Mouse (Mus musculus): ENCODE data around the gene Ankrd55. TPM values are rescaled to one million over a fixed set of nuclear protein-coding genes. Genes with fewer than 3 reads are reported as not detected.

Gene Ankrd55
- polyA plus RNA-seq, 1 experiment from 2014 or later: 9.2 TPM

- Histone ChIP-seq H3K27ac (peak overlapping the region; percentile 88), H3K36me3 (replicated peaks; ENCODE audit: control insufficient read depth, insufficient read depth) (no peaks in the 10 kb centered on the region), H3K27me3 (ENCODE audit: control insufficient read depth, insufficient read depth, low read length) (no peaks in the 10 kb centered on the region), H3K4me3 (replicated peaks; ENCODE audit: low read length) (no peak overlapping the region), H3K4me1 (replicated peaks; ENCODE audit: control insufficient read depth, insufficient read depth, low read length) (peaks cover 18% of the 10 kb centered on the region), H3K4me2 (replicated peaks) (peak overlapping the region; percentile 37), H3K9me3 (ENCODE audit: control insufficient read depth, low read length) (no peaks in the 10 kb centered on the region), H3K9ac (peak overlapping the region; percentile 42; the same call in 1 of the 2 replicates)
- ATAC-seq (ENCODE audit: low FRiP score) (peak; percentile 89), DNase-seq (ENCODE audit: low spot score) (peak; percentile 50)
- 32% methylated on average over 8 of the region's 8 CpGs for WGBS
Observed at GRCm38 (mm10) chr13:112330919-112331681, 42.8 kb downstream of the Ankrd55 start.

- Histone ChIP-seq H3K27ac (peak overlapping the region; percentile 88), H3K4me3 (replicated peaks; ENCODE audit: low read length) (no peak overlapping the region), H3K4me1 (replicated peaks; ENCODE audit: control insufficient read depth, insufficient read depth, low read length) (peaks cover 18% of the 10 kb centered on the region), H3K9me3 (ENCODE audit: control insufficient read depth, low read length) (no peaks in the 10 kb centered on the region), H3K4me2 (replicated peaks) (peak overlapping the region; percentile 37), H3K27me3 (ENCODE audit: control insufficient read depth, insufficient read depth, low read length) (no peaks in the 10 kb centered on the region), H3K9ac (peak overlapping the region; percentile 42; the same call in 1 of the 2 replicates), H3K36me3 (replicated peaks; ENCODE audit: control insufficient read depth, insufficient read depth) (no peaks in the 10 kb centered on the region)
- peak; percentile 62; the same call in 1 of the 2 replicates for ATAC-seq (ENCODE audit: low FRiP score)
- DNase-seq (ENCODE audit: low spot score): no peak
- WGBS: 4% methylated on average over 1 of the region's 1 CpGs
Observed at GRCm38 (mm10) chr13:112331682-112332061, 43.4 kb downstream of the Ankrd55 start.

- Histone ChIP-seq H3K36me3 (replicated peaks; ENCODE audit: control insufficient read depth, insufficient read depth) (no peaks in the 10 kb centered on the region), H3K27ac (no peak overlapping the region), H3K4me3 (replicated peaks; ENCODE audit: low read length) (no peak overlapping the region), H3K4me2 (replicated peaks) (no peak overlapping the region), H3K9me3 (ENCODE audit: control insufficient read depth, low read length) (no peaks in the 10 kb centered on the region), H3K27me3 (ENCODE audit: control insufficient read depth, insufficient read depth, low read length) (no peaks in the 10 kb centered on the region), H3K4me1 (replicated peaks; ENCODE audit: control insufficient read depth, insufficient read depth, low read length) (peaks cover 18% of the 10 kb centered on the region), H3K9ac (no peak overlapping the region)
- no peak for ATAC-seq (ENCODE audit: low FRiP score)
- DNase-seq (ENCODE audit: low spot score): no peak
- 86% methylated on average over 3 of the region's 3 CpGs for WGBS
Observed at GRCm38 (mm10) chr13:112335531-112335930, 47.3 kb downstream of the Ankrd55 start.

GRCm38 (mm10) chr13:112337146-112337545 is 48.9 kb downstream of the Ankrd55 start:
- WGBS: 94% methylated on average over 9 of the region's 9 CpGs
- H3K27ac ChIP-seq: no peak overlapping the region
- no peak overlapping the region for H3K9ac ChIP-seq
- no peaks in the 10 kb centered on the region for H3K9me3 ChIP-seq (ENCODE audit: control insufficient read depth, low read length)
- H3K4me1 ChIP-seq (replicated peaks; ENCODE audit: control insufficient read depth, insufficient read depth, low read length): peaks cover 3% of the 10 kb centered on the region; the same call in 1 of the 2 replicates
- DNase-seq (ENCODE audit: low spot score) (no peak), ATAC-seq (ENCODE audit: low FRiP score) (no peak)
- no peaks in the 10 kb centered on the region for H3K27me3 ChIP-seq (ENCODE audit: control insufficient read depth, insufficient read depth, low read length)
- no peak overlapping the region for H3K4me3 ChIP-seq (replicated peaks; ENCODE audit: low read length)
- H3K36me3 ChIP-seq (replicated peaks; ENCODE audit: control insufficient read depth, insufficient read depth): no peaks in the 10 kb centered on the region
- H3K4me2 ChIP-seq (replicated peaks): no peak overlapping the region

GRCm38 (mm10) chr13:112340205-112340604 is 52.0 kb downstream of the Ankrd55 start:
- no peak overlapping the region for H3K9ac ChIP-seq
- no peaks in the 10 kb centered on the region for H3K4me1 ChIP-seq (replicated peaks; ENCODE audit: control insufficient read depth, insufficient read depth, low read length)
- H3K36me3 ChIP-seq (replicated peaks; ENCODE audit: control insufficient read depth, insufficient read depth): no peaks in the 10 kb centered on the region
- DNase-seq (ENCODE audit: low spot score) (no peak), ATAC-seq (ENCODE audit: low FRiP score) (no peak)
- no peaks in the 10 kb centered on the region for H3K9me3 ChIP-seq (ENCODE audit: control insufficient read depth, low read length)
- no peak overlapping the region for H3K4me2 ChIP-seq (replicated peaks)
- H3K27me3 ChIP-seq (ENCODE audit: control insufficient read depth, insufficient read depth, low read length): no peaks in the 10 kb centered on the region
- 79% methylated on average over 8 of the region's 8 CpGs for WGBS
- H3K4me3 ChIP-seq (replicated peaks; ENCODE audit: low read length): no peak overlapping the region
- no peak overlapping the region for H3K27ac ChIP-seq

GRCm38 (mm10) chr13:112340761-112341160 is 52.5 kb downstream of the Ankrd55 start:
- ATAC-seq (ENCODE audit: low FRiP score): no peak
- WGBS: 80% methylated on average over 6 of the region's 6 CpGs

GRCm38 (mm10) chr13:112342971-112343627 is 54.8 kb downstream of the Ankrd55 start:
- DNase-seq (ENCODE audit: low spot score) (no peak), ATAC-seq (ENCODE audit: low FRiP score) (no peak)
- Histone ChIP-seq H3K4me3 (replicated peaks; ENCODE audit: low read length) (no peak overlapping the region), H3K27me3 (ENCODE audit: control insufficient read depth, insufficient read depth, low read length) (no peaks in the 10 kb centered on the region), H3K36me3 (replicated peaks; ENCODE audit: control insufficient read depth, insufficient read depth) (no peaks in the 10 kb centered on the region), H3K9me3 (ENCODE audit: control insufficient read depth, low read length) (no peaks in the 10 kb centered on the region), H3K4me2 (replicated peaks) (no peak overlapping the region), H3K4me1 (replicated peaks; ENCODE audit: control insufficient read depth, insufficient read depth, low read length) (no peaks in the 10 kb centered on the region), H3K27ac (no peak overlapping the region), H3K9ac (no peak overlapping the region)
- WGBS: 71% methylated on average over 5 of the region's 5 CpGs

More at GRCm38 (mm10) chr13:112340761-112341160, 52.5 kb downstream of the Ankrd55 start:
- H3K36me3 ChIP-seq (replicated peaks; ENCODE audit: control insufficient read depth, insufficient read depth): no peaks in the 10 kb centered on the region
- H3K4me2 ChIP-seq (replicated peaks): no peak overlapping the region
- no peak overlapping the region for H3K27ac ChIP-seq
- no peaks in the 10 kb centered on the region for H3K4me1 ChIP-seq (replicated peaks; ENCODE audit: control insufficient read depth, insufficient read depth, low read length)
- DNase-seq (ENCODE audit: low spot score): no peak
- H3K9me3 ChIP-seq (ENCODE audit: control insufficient read depth, low read length): no peaks in the 10 kb centered on the region
- H3K4me3 ChIP-seq (replicated peaks; ENCODE audit: low read length): no peak overlapping the region
- H3K27me3 ChIP-seq (ENCODE audit: control insufficient read depth, insufficient read depth, low read length): no peaks in the 10 kb centered on the region
- no peak overlapping the region for H3K9ac ChIP-seq

GRCm38 (mm10) chr13:112343628-112344009 is 55.4 kb downstream of the Ankrd55 start:
- no peak overlapping the region for H3K4me3 ChIP-seq (replicated peaks; ENCODE audit: low read length)
- no peaks in the 10 kb centered on the region for H3K9me3 ChIP-seq (ENCODE audit: control insufficient read depth, low read length)
- no peaks in the 10 kb centered on the region for H3K36me3 ChIP-seq (replicated peaks; ENCODE audit: control insufficient read depth, insufficient read depth)
- DNase-seq (ENCODE audit: low spot score) (no peak), ATAC-seq (ENCODE audit: low FRiP score) (no peak)
- no peak overlapping the region for H3K4me2 ChIP-seq (replicated peaks)
- H3K9ac ChIP-seq: no peak overlapping the region
- WGBS: 96% methylated on average over 5 of the region's 5 CpGs
- no peaks in the 10 kb centered on the region for H3K4me1 ChIP-seq (replicated peaks; ENCODE audit: control insufficient read depth, insufficient read depth, low read length)
- no peak overlapping the region for H3K27ac ChIP-seq
- H3K27me3 ChIP-seq (ENCODE audit: control insufficient read depth, insufficient read depth, low read length): no peaks in the 10 kb centered on the region

GRCm38 (mm10) chr13:112344270-112344864 is 56.1 kb downstream of the Ankrd55 start:
- H3K4me2 ChIP-seq (replicated peaks): no peak overlapping the region
- H3K9me3 ChIP-seq (ENCODE audit: control insufficient read depth, low read length): no peaks in the 10 kb centered on the region
- no peaks in the 10 kb centered on the region for H3K4me1 ChIP-seq (replicated peaks; ENCODE audit: control insufficient read depth, insufficient read depth, low read length)
- WGBS: 69% methylated on average over 8 of the region's 8 CpGs
- H3K27me3 ChIP-seq (ENCODE audit: control insufficient read depth, insufficient read depth, low read length): no peaks in the 10 kb centered on the region
- no peak overlapping the region for H3K27ac ChIP-seq
- peaks cover under 1% of the 10 kb centered on the region; the same call in 1 of the 2 replicates for H3K36me3 ChIP-seq (replicated peaks; ENCODE audit: control insufficient read depth, insufficient read depth)
- DNase-seq (ENCODE audit: low spot score) (no peak), ATAC-seq (ENCODE audit: low FRiP score) (no peak)
- H3K4me3 ChIP-seq (replicated peaks; ENCODE audit: low read length): no peak overlapping the region
- no peak overlapping the region for H3K9ac ChIP-seq
